Mouse (Mus musculus): ENCODE results near the gene Pccb.

DNA sequence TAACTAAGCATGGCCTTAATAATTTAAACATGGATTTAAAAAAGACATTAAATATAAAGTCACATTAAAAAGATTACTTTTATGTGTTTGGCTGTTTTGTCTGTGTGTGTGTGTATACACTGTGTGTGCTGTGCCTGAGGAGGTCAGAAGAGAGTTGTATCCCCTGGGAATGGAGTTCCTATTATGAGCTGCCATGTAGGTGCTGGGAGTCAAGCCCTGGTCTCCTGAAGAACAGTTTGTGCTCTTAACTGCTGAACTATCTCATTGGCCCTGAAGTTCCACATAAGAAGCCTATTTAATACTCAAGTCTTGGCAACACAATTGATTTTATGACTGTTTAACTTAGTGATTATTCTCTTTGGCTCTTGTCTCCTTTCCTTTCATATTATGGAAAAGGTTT is 42.8 kb upstream of the Pccb start:
- TF ChIP-seq POLR2A (IDR thresholded peaks at IDR 0.05; ENCODE audit: insufficient read depth, low read length): no peak
- TF ChIP-seq CTCF (IDR thresholded peaks at IDR 0.05; ENCODE audit: low read depth, low read length): no peak

All from ES-Bruce4 (cell line).